Mouse (Mus musculus) adrenal gland, adult 8-10 months (tissue): ENCODE results near the gene Mog. TPM values are rescaled to one million over a fixed set of nuclear protein-coding genes. Genes with fewer than 3 reads are reported as not detected.
"Not testable (repeated sequence)": the region's sequence is repeated elsewhere in the genome, so short reads cannot be mapped to it uniquely, and the experiment has no call there.

Experiments used
- DNase-seq: peaks from one replicate; pipeline ENCODE4 v3.0.0; 2022
- total RNA-seq, 4 experiments: library from RNA; stranded (reverse); gene quantifications; 2 replicates each; pipeline ENCODE4 v1.2.4; 2022

The Mog gene
- total RNA-seq, 4 experiments from 2014 or later = not detected

DNA sequence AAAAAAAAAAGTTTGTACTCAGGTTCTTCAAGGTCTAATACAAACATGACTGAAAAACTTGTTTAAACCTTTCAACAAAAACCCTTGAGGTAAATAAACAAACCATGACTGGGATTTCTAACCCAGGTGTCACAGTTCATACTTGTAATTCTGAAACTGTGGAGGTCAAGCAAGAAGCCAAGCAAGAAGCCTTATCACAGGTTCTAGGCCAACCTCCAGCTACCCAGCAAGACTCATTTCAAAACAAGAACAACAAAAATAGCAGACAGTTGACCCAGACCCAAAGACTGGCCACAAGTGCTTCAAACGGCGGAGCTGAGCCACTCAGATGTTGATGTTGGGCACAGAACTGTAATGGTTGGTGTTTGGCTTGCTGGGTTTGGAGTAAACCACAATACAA, 28.7 kb downstream of the Mog start:
- no peak for DNase-seq

DNA sequence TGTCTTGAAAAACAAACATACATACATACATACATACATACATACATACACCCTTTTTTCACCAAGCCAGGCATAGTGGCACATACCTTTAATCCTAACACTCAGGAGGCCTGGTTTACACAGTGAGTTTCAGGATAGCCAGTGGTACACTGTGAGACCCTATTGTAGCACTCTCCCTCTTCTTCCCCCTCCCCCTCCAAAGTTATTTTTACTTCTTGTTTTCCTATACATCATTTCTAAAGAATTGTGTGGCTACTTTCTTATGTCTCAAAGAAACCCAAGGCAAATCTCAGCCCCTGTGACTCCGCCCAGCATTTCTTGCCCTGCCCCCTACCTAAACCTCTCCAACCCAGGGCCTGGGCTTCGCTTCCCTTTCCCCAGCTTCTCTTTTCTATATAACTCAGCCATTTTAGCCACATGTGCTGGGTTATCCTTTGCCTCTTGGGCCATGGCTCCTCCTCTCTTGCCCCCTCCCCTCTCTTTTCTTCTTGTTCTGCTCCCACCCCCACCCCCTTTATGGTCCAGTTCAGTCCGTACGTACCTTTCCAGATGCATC, 29.4 kb downstream of the Mog start:
- no peak for DNase-seq

DNA sequence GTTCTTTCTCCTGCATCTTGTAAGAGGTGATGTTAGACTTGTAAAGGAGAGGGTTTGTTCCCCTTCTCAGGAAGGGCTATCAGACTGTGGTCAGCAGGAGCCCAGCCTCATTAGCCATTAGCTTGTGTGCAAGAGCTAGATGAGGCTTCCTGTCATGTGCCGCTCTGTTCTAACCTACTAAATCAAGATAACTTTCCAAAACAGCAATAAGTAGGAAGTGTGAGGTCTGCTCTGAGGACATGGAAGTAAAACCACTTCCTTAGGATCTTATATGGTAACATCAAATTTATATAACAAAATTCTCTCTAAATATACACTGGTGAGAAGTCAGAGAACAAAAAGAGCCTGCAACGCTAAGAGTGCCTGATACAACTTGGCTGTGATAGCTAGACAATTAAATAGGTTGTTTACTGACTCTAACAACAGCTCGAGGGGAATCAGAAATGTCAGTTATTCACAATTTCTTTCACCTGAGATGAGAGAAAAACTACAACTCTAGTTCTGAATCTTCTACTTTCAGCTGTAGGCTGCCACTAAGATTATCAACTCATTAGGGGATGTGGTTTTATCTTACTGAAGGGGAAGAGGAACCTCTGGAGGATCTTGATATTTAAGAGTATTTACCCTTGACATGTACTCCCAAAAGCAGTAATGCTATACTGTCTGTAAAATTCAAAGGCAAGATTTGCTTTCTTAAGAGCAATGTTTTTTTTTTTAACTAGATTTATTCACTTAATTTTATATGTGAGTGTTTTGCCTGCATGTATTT, 30.7 kb downstream of the Mog start:
- DNase-seq = no peak

DNA sequence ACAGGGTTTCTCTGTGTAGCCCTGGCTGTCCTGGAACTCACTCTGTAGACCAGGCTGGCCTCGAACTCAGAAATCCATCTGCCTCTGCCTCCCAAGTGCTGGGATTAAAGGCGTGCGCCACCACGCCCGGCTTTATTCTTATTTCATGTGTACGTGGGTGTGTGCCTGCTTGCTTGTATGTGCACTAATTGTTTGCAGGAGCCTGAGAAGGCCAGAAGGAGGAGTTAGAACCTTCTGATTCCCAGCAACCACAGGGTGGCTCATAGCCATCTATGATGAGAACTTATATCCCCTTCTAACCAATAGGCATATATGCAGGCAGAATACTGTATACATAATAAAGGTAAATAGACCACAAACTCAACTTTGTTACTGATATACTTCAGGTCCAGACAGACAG, 32.6 kb downstream of the Mog start:
- not testable (repeated sequence) for DNase-seq

DNA sequence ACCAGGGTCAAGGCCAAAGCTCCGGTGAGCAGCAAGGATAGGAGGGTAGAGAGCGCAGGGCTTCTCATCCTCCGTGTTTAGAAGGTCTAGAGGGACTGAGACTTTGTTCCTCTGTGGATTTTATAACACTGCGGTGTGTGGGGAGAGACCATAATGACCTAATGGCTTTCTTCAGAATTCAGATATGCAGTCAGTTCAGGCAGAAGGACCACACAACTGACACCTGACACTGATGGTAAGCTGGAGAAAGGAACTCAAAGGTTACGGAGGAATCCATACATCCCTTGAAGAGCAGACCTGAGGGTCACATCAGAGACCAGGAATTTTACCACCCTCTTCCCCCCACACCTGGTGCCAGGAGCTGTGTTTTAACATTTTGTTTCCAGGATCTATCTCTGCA, 33.8 kb downstream of the Mog start, which contains the start of gene H2-M5:
H2-M5 (minus strand) TSS at position 101 of the 400 bp plus-strand sequence.
- DNase-seq = no peak

DNA sequence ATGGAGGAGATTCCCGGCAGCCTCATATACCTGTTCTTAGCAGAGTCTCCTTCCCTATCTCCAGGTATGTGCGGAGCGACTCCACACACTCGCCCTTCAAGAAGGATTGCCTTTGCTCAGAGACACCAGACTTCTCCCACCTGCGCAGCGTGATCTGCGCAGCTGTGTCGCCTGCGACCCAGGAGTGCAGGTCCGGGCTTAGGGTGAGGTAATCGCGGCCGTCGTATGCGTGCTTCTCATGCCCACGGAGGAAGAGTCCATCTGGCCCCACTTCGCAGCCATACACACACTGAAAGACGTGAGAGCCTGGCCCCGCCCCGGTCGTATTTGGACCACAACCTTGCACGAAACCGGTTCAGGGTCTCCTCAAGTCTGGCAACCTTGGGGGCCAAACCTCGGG, 34.7 kb downstream of the Mog start:
- DNase-seq = no peak

DNA sequence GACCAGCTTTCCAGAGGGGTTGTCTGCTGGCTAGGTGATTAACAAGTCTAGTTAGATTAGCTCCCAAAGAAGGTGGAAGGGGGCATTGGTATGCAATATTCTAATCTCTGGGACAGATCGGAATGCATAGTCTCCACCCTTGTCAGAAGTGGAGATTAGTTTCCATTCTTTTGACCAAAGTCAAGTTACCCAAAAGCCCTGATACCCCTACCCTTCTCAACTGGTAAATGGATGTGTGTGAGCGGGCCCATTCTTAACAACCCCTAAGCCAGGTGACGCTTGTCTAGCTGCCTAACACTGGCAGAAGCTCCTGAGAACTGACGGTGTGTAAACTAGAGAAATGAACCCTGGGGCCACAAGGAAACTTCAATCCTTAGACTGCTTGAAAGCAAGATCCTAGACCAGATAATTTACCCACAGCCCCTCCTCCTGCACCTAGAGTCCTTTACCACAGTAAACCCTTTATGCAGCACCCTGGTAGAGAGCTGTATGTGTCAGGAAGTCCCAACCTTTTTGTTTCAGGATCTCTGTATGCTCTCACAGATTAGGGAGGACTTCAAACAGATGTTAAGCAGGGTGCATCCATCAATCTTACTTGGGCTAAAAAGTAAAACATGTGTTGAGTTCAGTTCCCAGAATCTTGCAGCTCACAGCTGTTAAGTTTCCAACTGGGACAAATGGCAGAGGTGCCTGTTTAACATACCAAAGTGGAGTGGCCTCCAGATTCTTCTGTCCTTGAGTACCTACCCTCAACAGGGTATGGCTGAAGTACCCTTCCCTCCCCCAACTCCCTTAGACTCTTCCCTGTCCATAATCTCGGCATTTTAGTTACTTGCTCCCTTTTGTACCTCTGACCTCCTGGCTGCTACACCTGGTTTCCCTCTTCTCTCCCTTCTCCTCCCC, 40.7 kb downstream of the Mog start:
- no peak for DNase-seq

DNA sequence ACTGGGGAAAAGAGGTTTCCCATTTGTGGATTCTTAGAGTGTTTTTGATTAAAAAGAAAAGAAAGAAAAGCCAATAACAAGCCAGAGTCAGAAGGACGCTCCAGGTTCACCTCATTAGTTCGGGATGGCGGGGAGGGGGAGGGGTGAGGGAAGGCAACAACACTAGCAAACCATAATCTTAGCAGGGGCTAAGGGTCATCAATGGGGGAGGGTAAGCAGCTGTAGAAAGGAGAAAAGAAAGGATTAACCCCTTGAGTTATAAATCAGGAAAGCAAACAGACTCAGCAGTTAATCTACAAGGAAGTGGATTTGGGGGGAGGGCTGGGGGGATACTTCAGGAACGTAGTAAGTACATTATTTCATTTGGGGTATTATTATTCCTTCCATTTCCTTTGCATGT, 41.4 kb downstream of the Mog start:
- DNase-seq = no peak

DNA sequence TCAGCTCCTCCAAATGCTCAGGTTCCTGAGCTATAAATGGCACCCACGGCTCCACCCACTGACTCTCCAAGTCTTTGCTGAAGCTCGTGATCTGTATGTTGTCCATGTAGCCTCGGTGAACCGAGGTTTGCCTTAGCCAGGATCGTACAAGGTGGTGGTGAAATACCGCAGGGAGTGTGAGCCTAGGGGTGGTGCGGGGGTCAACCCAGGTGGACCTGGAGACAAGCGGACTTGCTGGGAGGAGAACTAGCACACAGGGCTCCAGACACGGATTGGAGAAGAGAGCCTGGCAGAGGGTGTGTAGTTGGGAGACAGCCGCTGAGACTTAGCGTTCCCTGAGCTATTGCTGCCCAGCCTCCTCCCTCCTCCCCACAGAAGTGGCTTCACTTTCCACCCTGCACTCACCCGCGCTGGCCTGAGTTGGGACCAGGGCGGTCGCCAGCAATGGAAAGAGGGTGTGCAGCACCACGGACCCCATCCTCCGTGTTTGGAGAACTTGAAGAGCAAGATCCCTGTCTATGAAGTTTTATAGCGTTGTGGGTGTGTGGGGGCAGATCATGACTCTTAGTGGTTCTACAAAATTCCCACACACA, 41.9 kb downstream of the Mog start, which contains the start of gene 2410137M14Rik:
2410137M14Rik (minus strand) TSS at position 17 of the 593 bp plus-strand sequence.
- no peak for DNase-seq

DNA sequence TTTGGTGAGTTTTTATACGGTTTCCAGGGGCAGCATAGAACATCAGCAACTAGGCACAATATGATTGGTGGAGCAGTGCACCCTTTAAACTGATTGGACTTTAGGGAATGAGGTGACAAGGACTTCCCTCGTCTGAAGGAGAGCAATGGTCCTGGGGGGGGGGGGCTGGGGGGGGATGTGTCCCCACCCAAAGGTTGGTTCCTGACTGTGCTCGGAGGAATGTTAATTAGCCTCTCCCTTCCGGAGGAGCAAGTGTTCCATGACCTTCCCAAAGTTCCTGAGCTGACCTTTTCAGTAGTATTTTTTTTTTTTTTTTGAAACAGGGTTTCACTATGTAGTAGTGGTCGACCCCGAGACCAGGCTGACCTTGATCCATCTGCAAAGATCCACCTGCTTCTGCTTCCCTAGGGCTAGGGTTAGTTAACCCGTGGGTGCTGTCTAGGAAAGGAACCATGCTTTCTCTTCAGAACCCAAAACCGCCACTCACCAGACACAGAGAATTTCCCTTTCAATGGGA, 49.9 kb downstream of the Mog start:
- no peak for DNase-seq

DNA sequence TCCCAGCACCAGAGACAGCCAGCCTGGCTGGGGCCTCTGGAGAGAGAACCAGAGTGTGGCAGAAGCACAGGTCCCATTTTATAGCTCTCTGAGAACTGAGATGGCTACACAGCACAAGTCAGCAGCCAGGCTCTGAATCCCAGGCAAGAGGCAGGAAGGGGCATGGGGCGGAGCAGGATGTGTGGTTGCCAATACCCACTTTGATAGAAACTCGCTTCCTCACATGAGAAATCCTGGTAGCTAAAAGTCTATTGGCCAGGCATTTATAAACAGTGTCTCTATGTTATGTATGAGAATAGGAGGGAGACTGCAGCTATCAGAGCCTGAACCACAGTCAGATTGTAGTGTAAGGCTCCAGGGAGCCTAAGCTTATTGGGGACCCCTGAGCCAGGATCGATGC, 50.4 kb downstream of the Mog start:
- no peak for DNase-seq

DNA sequence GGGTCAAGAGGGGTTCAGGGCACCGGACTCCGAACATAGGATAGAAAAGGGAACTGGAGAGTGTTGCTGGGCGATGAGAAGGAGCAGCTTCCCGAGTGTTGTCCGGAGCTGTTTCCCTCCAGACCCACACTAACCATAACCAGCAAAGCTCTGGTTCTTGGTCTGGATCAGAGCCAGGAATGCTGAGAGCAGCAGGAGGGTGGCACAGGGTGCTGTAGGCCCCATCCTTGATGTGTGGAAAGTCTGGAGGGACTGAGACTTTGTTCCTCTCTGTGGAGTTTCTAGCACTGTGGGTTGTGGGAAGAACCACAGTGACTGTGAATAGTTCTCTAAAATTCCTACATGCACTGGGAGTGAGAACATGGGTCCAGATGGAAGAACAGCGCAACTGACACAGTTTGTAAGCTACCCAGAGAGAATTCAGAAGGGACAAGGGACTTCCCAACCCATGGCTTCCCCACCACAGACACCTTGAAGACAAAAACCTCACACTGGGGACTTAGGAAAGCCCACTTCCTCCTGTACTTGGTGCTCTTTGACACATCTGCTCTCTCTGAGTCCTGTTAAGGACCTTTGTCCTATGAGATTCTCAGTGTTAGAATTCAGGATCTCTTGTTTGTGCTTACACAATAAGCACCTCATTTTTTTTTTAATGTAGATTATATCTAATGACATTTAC, 51.9 kb downstream of the Mog start:
- no peak for DNase-seq

DNA sequence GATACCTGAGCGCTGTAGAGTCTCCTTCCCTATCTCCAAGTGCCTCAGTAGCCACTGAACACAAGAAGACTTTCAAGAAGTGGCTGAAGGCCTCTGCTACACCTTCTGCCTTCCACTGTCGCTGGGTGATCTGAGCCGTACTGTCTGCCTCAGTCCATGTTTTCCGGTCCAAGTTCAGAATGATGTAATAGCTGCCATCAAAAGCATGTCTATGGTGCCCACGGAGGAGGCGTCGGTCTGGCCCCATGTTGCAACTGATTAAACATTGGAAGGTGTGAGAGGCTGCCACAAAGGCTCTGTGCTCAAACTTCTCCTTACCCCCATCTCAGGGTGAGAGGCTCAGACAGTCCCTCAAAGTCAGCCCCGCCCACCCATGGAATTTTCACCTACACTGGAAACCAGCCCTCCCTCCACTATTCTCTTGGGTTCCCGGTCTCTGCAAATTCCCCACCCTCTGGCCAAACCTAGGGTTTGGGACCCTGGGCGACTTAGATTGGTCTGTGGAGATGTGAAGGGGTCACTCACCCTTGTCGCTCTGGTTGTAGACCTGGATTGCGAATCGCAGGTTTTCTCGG, 52.8 kb downstream of the Mog start:
- no peak for DNase-seq

DNA sequence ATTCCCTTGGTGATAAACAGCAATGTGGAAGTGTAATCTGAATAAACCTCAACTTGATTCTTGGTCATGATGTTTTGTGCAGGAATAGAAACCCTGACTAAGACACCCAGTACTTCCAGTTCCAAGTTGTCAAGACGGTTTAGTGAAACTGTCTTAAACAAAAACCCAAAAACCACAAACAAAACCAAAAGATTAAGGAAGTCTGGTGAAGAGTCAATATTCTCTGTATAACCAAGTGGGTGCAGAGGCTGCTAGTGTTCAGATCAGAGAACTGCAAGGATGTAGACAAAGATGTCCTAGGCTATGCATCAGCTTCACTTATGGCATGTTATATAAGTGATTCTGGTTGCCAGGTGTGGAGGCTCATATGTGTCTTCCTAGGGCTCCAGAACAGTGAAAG, 56.3 kb downstream of the Mog start:
- no peak for DNase-seq

DNA sequence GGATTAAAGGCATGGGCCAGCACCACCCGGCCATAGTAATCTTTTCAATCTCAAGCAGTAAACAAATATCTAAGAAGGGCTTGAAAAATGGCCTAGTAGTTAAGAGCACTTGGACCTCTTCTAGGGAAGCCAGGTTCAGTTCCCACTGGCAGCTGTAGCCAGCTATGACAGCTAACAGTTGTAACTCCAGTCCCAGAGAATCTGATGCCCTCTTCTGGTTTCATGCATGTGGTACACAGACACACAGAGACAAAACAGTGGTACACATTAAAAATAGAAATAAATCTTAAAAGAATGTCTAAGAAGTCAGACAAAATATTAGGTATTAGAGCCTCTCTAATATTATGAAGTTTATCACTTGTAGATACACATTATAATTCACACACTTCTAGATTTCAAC, 62.1 kb downstream of the Mog start:
- DNase-seq = no peak

Other genes with a start within 250 kb of the Mog start
- gene H2-M10.6, start 211.2 kb downstream of the Mog start, total RNA-seq = not detected
- 10 to 100 TPM; 60.6 to 88.8 (median 74.4) TPM for gene Trim26, start 186.3 kb downstream of the Mog start, total RNA-seq
- gene Trim15, start 156.2 kb downstream of the Mog start, total RNA-seq = under 1 TPM in 1 of 4 experiments, not detected in 3; 0.24 TPM
- under 1 TPM in 1 of 4 experiments, not detected in 3; 0.17 TPM for gene Trim10, start 153.8 kb downstream of the Mog start, total RNA-seq
- 1 to 10 TPM in 3 of 4 experiments, under 1 TPM in 1; 0.42 to 6.1 (median 3.3) TPM for gene Trim40, start 133.3 kb downstream of the Mog start, total RNA-seq
- not detected for gene Trim31, start 125.3 kb downstream of the Mog start, total RNA-seq
- under 1 TPM in 3 of 4 experiments, not detected in 1; 0.15 to 0.51 (median 0.17) TPM for gene Rnf39, start 80.5 kb downstream of the Mog start, total RNA-seq
- 100 to 1,000 TPM in 1 of 4 experiments, 10 to 100 TPM in 3; 74.5 to 104 (median 81.9) TPM for gene Ppp1r11, start 71.7 kb downstream of the Mog start, total RNA-seq
- 10 to 100 TPM; 39.0 to 48.4 (median 43.6) TPM for gene Znrd1, start 64.8 kb downstream of the Mog start, total RNA-seq
- gene Znrd1as, start 64.8 kb downstream of the Mog start, total RNA-seq = 10 to 100 TPM; 10.8 to 13.1 (median 11.9) TPM
- gene 2410137M14Rik, start 42.2 kb downstream of the Mog start, total RNA-seq = not detected
- gene H2-M5, start 33.9 kb downstream of the Mog start, total RNA-seq = under 1 TPM in 1 of 4 experiments, not detected in 3; 0.14 TPM
- gene Zfp57, start 22.2 kb downstream of the Mog start, total RNA-seq = 1 to 10 TPM; 2.0 to 2.6 (median 2.3) TPM
- gene Gabbr1, start 22.6 kb upstream of the Mog start, total RNA-seq = 10 to 100 TPM; 25.3 to 63.8 (median 50.8) TPM
- not detected for gene Olfr90, start 65.1 kb upstream of the Mog start, total RNA-seq
- not detected for gene Olfr91, start 74.9 kb upstream of the Mog start, total RNA-seq
- not detected for gene Olfr92, start 96.7 kb upstream of the Mog start, total RNA-seq
- not detected for gene Olfr93, start 138.1 kb upstream of the Mog start, total RNA-seq
- gene Ubd, start 170.5 kb upstream of the Mog start, total RNA-seq = 1 to 10 TPM in 1 of 4 experiments, under 1 TPM in 2, not detected in 1; 0.31 to 3.1 (median 0.65) TPM
- not detected for gene Olfr94, start 177.6 kb upstream of the Mog start, total RNA-seq
- gene Olfr95, start 189.7 kb upstream of the Mog start, total RNA-seq = not detected
- not detected for gene Olfr96, start 196.7 kb upstream of the Mog start, total RNA-seq
- not detected for gene Olfr97, start 213.9 kb upstream of the Mog start, total RNA-seq
- not detected for gene Olfr98, start 240.4 kb upstream of the Mog start, total RNA-seq
- 1 to 10 TPM; 5.5 to 8.0 (median 6.8) TPM for gene H2-M3, start 246.8 kb upstream of the Mog start, total RNA-seq